Mouse (Mus musculus) mature B cell (primary cell): ENCODE data around the gene Tmem237.

ENCODE experiments used
- in situ Hi-C: fragments of 300-500 bp; cut with MboI; formaldehyde crosslinking; loops from 2 replicates; pipeline ENCODE4 v1.14.3; 2019

The Tmem237 gene

DNA sequence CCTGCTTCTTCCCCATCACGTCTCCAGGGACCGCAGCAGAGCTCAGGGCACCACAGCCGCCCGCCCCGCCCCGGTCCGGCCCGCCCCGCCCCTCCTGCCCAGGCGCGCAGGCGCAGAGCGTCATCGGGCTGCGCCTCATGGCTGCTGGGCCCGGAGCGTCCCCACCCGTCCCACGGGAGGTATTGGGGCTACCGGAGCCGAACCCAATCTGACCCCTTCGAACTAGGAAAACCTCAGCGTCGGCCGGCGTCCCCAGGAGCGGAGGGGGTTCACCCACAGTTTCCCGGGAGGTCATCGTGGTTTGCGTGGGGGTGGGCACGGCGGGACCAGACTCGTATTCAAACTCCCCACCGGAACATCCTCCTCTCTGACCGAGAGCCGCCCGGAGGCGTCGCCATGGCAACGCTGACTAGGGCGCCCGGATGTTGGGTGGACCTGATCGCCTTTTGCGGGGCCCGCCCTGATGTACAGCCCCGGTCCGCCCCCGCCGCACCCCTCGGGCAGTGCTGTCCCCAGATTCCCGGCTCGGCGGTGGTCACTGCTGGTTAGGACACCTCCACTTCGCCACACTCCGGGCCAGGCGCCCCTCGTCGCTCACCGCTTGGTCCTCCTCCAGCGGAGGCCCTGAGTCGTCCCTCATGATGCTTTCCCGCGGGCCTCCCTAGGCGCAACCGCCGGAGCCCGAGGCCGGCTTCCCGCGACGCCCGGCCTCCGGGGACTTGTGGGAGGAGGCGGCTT lies at the start of gene Tmem237:
Tmem237 (minus strand) TSS at position 689 of the 738 bp plus-strand sequence.
- in situ Hi-C loops: no loop called here

DNA sequence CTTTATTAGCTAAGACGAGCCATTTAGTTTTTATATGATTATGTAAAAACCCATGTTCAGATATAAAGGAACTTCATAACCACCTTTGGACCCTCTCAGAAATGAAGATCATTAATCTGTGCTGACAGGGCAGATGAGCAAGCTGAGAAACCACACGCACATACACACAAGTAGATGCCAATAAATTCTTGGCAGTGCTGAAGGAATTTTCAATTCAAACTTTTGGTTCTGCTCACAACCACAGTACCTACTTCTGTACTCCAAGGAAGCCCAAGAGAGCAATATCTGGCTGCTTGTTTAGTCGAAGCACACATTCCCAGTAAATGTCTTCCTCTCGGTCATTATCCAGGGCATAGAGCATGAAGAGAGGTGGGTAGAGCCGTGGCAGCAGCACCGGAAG lies 49.4 kb upstream of the Tmem237 start:
- in situ Hi-C loops: no loop called here

DNA sequence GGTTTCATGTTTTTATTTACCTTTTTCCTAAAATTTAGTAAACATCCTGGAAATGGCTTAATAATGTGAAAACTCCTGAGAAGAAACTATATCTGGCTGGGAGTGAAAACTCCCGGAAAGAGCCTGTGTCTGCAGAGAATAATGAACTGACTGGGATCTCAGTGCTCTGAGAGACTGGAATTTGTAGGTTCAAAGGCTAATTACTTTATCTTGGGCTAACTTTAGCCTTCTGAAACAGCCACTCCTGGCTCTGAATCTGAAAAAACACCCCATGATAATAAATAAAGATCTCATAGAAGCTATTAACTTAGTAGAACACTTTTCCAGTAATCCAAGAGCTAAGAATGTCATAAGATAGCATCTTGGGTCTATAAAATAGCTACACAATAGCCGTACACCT lies 48.3 kb upstream of the Tmem237 start:
- in situ Hi-C loops: no loop called here

DNA sequence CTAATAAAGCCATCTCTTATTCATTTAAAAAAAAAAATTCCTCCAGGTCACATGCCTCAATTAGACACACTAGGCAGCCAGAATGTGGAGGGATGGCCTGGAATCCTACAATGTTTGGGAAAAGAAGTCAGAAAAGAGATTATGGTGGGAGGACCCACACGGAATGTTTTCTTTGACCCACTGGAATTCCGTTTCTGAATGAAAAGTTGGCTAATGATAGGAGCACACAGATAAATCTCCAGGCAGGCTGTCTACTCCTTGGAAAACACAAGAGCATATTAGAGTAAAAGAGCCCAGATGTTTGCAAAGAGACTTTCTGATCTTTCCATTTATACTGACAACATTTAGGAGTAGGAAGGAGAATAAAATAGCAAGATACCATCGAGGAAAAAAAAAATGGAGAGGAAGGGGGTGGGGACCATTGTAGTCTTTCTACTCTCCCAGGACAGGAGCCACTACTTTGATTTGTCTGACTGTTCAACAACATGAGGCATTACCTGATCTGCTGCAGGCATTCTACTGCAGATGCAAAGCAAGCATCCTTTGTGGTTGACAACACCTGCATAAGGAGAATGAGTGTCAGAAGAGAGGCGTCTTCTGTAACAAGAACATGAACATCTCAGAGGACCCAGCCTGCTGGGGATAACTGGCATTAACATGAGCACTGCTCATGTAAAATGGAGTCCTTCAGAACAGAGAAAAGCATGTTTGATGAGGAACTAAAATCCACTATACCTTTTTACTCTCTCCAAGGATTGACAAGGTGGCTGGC lies 47.6 kb upstream of the Tmem237 start:
- in situ Hi-C loops: no loop called here

DNA sequence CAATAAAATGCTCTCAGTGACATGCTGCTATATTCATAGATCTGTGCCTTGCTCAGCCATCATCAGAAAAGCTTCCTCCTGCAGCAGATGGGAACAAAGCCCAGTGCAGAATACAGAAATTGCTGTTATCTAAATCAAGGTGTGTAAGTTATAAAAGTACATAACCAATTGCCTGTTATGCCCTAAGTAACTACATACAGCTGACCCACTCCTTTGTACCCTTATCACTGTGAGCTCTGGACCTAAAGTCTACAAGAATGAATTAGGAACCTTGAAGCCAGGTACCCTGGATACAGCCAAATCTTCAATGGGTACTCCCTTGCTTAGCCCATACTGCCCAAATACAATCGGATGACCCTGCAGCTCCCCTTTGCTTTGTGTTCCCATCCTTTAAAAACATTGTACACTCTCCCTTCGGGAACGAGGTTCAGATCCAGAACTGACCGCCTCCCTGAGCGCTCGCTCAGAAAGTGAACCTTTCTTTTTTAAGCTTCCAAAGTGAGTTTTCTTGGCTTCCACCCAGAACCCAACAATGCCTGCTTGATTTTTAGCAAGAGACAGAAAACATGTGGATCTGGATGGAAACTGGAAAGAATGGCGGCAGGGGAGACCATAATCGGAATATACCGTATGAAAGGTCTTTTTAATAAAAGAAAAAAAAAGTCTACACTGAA lies 46.2 kb upstream of the Tmem237 start:
- in situ Hi-C loops: no loop called here

DNA sequence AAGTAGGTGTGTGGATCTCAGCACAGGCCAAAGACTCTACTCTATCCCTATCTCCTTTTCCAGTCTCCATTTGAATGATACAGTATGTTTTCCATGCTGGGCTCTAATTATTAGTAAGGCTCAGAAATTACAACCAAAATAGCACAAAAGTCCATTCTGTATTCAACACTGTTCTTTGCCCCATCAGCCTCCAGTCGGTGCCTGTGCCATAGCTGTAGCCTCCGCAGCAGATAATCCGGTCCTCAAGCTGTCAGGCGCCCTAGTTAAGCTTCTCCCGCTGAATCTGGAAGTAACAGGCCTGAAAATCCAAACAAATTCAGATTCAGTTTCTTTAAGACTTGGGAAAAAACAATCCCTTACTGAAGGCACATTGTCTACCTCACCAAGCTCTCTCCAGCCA lies 43.7 kb upstream of the Tmem237 start:
- in situ Hi-C loops: no loop called here

DNA sequence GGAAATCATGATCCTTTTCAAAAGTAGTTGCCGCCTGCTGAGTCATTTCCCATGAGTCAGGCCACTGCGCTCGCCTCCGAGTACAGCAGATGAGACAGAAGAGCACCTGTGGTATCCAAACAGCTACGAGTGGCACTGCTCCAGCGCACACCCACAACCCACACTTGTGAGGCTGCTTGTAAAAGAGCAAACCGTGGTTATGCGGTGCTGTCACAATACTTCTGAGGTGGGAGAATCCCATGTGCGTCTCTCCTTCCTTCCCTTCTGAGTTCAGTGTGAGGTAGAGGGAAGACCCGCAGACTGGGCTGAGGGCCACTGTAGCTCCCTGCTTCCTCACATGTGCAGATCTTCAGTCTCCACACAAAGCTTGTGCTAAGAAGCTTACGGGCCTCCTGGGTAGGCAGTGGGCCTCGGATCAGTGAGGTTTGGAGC lies 42.8 kb upstream of the Tmem237 start, which contains the start of gene Mpp4:
Mpp4 (minus strand) TSS at position 360 of the 432 bp plus-strand sequence.
- in situ Hi-C loops: no loop called here

DNA sequence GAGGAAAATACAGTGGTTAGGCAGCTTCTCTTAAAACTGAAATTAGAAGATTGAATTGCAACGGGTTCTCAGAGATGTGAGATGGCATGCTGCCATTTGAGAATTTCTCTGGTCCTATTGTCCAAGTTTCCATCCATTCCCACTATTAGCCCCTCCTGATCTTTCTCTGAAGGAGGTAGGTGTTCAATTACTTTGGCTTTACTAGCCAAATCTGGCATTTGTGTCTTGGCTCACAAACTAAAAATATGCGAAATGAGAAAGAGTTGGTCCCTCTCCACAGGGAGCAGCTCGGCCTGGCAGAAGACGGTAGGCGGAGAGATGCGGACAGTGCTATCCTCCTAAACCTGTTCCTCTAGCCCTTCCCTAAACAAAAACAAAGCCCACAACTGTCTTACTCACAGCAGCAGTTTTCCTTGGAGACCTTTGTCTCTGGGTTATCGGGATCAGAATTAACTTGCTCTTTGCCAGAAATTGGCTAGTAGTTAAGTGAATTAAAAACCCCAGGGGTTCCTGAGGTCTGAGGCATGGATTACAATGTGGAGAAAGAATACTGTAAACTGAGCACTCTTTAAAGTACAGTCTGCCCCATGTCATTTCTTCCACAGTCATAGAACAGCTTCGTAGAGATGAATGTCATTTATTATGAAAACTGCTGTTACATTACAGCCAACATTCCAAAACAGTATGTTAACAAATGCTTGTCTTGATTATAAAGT lies 42.3 kb upstream of the Tmem237 start:
- in situ Hi-C loops: no loop called here

DNA sequence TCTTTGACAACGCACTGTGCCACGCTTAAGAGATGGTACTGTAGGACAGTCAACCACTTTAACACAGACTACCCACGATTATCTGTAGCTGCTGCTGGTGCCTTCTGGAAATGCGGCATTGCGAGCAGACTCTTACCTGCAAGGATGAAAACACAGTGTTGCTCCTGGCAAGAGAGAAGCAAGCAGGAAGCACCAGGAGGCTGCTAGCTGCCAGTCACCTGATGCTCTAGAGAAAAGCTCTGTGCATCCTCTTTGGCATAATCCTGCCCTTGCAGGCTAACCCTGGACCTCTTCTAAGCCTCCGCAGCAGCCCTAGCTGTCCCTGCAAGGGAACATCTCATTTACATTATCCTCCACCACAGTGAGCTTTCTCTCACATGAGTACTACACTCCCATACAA lies 41.2 kb upstream of the Tmem237 start:
- in situ Hi-C loops: no loop called here

DNA sequence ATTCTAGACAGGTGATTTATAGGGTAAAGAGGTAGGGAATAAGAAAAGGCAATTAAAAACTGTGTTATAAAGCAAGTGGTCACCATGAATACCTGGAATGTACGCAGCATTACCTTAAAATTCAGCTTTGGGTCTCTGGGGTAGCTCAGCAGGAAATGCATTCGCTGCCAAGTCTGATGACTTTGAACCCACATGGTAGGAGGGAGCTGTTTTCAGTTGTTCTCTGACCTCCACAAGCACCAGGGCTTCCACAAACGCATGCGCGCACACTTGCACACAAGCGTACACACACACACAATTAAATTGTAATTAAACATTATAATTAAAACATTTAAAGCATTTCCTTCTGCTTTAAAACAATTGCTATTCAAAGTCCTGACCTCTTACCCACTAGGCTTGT lies 40.7 kb upstream of the Tmem237 start:
- in situ Hi-C loops: no loop called here

DNA sequence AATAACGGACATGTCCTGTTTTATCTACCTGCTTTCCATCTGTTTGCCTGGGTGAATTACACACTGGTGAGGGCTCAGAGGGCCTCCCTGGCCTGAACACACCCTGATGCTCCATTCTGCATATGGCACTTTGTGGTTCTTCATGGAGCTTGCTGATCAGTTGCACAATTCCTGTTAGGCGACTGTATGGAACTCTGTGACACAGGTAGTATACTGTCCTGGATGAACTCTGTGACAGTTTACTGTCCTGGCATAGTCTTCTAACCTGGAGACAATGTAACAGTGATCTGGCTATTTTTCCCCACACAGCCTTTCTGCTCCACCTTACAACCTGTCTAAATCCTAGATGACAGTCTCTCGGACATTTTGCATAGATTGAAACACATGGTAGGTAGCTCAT lies 38.9 kb upstream of the Tmem237 start:
- in situ Hi-C loops: no loop called here

DNA sequence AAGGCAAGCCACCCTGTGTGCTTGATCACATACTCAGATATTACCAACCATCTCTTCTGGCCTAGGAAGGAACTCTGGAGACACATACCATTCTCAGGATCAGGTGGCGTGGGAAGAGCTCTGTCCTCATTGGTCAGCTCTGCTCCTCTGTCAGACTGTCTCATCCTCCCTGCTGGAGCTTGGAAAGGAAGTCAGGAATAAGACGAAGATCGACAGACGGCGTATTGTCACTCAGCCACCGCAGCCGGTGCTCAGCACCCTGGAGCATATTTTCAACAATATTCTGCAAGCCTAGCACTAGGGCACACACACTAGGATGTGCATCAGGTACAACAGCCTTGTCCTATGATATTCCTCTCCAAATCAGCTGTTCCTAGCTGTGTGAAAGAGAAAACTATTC lies 38.3 kb upstream of the Tmem237 start:
- in situ Hi-C loops: no loop called here

DNA sequence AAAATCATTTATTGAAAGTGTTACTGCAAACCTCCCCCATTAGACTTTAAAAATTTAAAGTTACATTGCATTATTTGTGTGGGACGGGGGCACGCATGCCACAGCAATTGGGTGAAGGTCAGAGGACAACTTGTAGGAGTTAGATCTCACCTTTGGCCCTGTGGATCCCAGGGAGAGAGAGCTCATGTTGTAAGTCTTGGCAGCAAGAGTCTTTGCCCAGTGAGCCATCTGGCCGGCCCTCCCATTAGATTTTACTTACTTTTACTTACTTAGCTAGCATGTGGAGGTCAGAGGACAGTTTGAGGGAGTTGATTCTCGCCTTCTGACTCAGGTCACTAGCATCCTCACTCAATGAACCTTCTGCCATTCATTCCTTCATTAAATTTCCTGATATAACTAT lies 37.6 kb upstream of the Tmem237 start:
- in situ Hi-C loops: no loop called here

DNA sequence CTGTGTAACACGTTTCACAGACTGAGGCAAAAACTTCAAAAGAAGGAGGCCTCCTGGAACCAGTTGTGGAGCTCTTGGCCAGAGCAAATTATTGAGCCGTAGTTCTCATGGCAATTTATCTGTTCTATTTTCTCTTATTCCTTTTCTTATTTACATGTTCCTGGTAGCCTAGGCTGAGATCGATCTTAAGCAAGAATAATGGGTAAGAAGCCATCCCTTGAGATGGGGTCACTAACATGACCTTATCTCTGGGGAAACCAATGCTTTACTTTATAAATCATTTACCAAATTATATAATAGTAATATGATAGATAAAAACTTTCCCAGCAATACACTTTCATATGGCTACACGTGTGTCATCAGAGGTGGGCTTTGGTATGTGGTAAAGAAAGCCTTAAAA lies 32.1 kb upstream of the Tmem237 start:
- in situ Hi-C loops: no loop called here

DNA sequence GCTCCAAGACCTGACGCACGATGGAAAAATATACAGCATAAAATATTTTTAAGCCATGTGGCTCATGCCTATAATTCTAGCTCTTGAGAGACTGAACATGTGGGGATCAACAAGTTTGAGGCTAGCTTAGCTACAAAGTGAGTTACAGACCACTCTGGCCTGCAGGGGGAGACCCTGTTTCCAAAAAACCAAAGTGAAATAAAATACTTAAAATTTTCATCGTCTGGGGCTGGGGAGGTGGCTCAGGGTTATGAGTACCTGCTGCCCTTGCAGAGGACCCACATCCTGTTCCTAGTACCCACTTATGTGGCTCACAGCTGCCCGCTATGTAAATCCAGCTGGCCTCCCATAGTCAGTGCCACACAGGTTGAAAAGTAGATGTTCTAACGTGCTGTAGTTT lies 30.3 kb upstream of the Tmem237 start:
- in situ Hi-C loops: no loop called here

DNA sequence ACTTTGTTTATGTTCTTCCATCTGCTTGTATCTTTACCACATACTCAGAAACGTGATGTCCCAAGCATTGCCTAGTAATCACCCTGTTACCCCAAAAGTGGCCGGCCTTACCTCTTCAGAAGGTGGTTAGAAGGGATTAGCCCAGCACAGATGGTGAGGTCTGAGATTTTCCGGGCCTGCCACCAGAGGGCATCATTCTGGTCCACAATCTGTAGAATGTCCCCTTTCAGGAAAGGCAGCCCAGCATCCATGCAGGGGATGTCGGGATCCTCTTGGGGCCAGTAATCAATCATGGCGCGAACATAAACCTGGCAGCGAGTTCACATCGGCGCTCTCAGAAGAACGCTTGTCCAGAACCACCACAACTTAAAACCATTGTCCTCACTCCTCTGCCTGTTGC lies 24.3 kb upstream of the Tmem237 start:
- in situ Hi-C loops: loop anchor here (25.0 kb wide), 1 partner anchor 382 kb away; no protein-coding TSS in a partner anchor

DNA sequence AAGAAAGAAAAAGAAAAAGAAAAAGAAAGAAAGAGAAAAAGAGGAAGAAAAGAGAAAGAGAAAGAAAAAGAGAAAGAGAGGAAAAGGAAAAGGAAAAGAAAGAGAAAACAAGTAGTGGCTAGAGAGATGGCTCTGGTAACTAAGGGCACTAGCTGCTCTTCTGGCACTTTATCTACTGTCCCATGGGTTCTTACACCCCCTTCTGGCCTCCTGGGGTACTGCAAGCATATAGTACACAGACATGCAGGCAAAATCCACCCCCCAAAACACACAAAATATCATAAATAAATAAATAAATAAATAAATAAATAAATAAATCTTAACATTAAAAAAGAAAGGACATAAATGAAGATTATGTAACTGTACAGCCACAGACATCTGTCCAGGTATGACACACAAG lies 22.6 kb upstream of the Tmem237 start:
- in situ Hi-C loops: loop anchor here (25.0 kb wide), 1 partner anchor 381 kb away; no protein-coding TSS in a partner anchor

DNA sequence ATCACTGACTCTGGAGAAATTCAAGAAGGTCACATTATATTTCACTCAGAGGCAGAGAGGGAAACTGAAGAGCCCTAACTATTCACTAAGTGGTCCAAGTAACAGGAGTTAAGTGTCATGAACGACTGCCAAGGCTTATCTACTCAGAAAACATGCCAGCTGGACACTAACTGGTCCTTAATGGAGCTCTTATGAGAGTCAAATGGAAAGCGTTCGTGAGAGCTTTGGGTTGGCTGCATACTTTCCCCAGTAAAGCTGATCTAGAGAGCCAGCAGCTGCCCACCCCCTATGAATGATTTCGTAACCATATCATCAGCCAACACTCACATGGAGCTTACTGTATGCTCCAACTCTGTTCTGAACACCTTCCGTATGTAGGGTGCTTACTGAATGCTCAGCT lies 14.2 kb upstream of the Tmem237 start:
- in situ Hi-C loops: loop anchor here (25.0 kb wide), 1 partner anchor 372 kb away; no protein-coding TSS in a partner anchor

DNA sequence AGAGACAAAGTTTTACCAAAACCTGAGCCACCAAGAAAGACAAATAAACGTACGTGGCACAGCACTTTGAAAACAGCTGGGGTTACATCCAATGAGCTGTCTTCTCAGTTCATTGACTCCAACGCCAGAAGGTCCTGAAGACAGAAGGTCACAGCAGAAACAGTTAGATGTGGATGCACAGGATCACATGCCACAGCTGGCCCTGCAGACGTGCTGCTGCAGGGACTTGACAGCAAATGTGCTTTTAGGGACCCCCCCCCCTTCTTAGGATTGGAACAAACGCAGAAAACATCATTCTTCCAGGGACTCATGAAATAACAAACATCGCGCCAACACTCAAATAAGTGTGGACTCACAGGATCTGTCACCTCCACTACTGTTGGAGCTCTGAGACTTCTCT lies 8.7 kb upstream of the Tmem237 start:
- in situ Hi-C loops: loop anchor here (25.0 kb wide), 1 partner anchor 367 kb away; no protein-coding TSS in a partner anchor

DNA sequence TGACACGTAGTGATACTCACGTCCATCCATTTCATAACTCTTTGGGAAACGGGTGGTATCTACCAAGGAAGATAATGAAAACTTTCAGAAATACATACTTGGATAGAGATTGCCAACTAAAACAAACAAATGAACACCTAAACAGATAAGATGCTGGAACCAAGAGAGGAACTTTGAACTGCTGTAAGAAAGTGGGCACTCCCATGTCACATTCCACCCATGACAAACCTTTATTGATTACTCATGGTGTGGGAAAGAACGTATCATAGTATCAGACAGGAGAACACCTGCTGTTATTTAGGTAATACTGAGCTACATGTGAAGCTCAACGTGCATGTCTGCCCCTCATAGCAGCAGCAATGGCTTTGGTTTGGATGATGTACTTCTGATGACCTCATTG lies 5.3 kb upstream of the Tmem237 start:
- in situ Hi-C loops: loop anchor here (25.0 kb wide), 1 partner anchor 363 kb away; no protein-coding TSS in a partner anchor

DNA sequence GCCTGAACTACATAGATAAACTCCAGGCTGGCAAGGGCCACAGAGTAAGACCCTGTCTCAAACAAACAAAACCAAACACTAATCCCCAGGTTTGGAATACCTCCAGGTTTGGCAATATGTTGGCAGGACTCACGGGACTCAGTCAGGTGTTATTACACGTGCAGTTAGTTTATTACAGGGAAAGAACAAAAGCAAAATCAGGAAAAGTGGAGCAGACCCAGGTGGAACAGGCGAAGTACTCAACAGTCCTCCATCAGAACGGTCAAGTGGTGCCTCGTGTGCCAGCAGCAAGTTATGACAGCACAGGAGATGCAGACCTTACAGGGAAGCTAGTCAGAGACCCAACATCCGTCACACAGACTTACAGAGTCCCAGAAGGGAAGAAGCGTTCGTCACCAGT lies 9.7 kb downstream of the Tmem237 start:
- in situ Hi-C loops: no loop called here

DNA sequence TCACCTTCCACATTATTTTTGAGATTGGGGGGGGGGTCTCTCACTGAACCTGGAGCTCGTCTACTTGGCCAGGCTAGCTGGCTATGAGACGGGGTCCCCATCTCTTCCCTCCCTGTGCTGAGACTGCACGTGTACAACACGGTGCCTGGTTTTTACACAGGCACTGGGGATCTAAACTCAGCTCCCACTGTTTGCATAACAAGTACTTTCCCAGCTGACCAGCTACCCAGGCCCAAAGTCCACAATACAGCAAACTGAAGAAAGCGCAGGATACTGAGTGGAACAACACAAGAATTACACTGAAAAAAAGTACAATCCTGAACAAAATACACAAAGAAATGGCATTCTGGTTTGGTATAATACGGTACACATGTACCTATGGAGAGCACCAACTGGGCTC lies 18.1 kb downstream of the Tmem237 start:
- in situ Hi-C loops: no loop called here
